Mouse (Mus musculus) stomach, postnatal 0 days (tissue): ENCODE measurements around the gene 1810049J17Rik.

Experiments
- CTCF ChIP-seq: IDR thresholded peaks from 2 replicates; pipeline ENCODE4 v1.5.1; 2016; ENCODE audit warnings: antibody characterized with exemption, low read depth, mild to moderate bottlenecking, moderate library complexity
- EP300 ChIP-seq: optimal IDR thresholded peaks from 2 replicates; pipeline ENCODE3; 2016; ENCODE audit warnings: antibody characterized with exemption

DNA sequence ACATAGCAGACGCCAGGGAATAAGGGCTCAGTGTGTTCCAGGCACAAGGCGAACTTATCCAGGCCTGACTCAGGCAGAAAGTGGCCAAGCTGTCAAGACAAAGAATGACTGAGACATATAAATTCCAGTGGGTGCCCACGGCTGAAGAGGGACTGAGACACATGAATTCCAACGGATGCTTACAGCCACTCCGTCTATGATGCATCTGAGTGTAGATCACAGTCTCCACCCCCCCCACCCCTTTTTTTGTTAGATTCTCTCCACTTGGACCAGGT is 36.2 kb downstream of the 1810049J17Rik start:
- TF ChIP-seq CTCF = no peak
- TF ChIP-seq EP300 = no peak
